Mouse (Mus musculus): ENCODE measurements at regions not wholly inside any gene's neighbourhood (a gene's known extent, or its start where the extent isn't known, plus 50 kb on each side); places are given as distances from the start of the nearest gene placed in this dataset.

GRCm38 (mm10) chr17:31776949-31777607 lies 78.5 kb downstream of the Sik1 start:
- DNase-seq (ENCODE audit: low spot score) = no peak

GRCm38 (mm10) chr17:31777751-31778150 lies 77.9 kb downstream of the Sik1 start:
- no peak for DNase-seq (ENCODE audit: low spot score)

GRCm38 (mm10) chr17:31779466-31779865 lies 76.1 kb downstream of the Sik1 start:
- DNase-seq (ENCODE audit: low spot score) = no peak

GRCm38 (mm10) chr17:31782251-31782650 lies 73.4 kb downstream of the Sik1 start:
- no peak for DNase-seq (ENCODE audit: low spot score)

- no peak for DNase-seq (ENCODE audit: low spot score)
Measured at GRCm38 (mm10) chr17:31783071-31783470, 72.5 kb downstream of the Sik1 start.

- DNase-seq (ENCODE audit: low spot score) = no peak
Measured at GRCm38 (mm10) chr17:31788316-31788715, 67.3 kb downstream of the Sik1 start.

- peak; percentile 47 for DNase-seq (ENCODE audit: low spot score)
Measured at GRCm38 (mm10) chr17:31789068-31789583, 66.5 kb downstream of the Sik1 start.

- no peak for DNase-seq (ENCODE audit: low spot score)
Measured at GRCm38 (mm10) chr17:31789906-31790279, 65.7 kb downstream of the Sik1 start.

GRCm38 (mm10) chr17:31790280-31791063 lies 65.1 kb downstream of the Sik1 start:
- DNase-seq (ENCODE audit: low spot score) = peak; percentile 54

- DNase-seq (ENCODE audit: low spot score) = no peak
Measured at GRCm38 (mm10) chr17:31791656-31792055, 63.9 kb downstream of the Sik1 start.

- no peak for DNase-seq (ENCODE audit: low spot score)
Measured at GRCm38 (mm10) chr17:31793040-31793439, 62.6 kb downstream of the Sik1 start.

- DNase-seq (ENCODE audit: low spot score) = peak; percentile 14
Measured at GRCm38 (mm10) chr17:31793521-31793920, 62.1 kb downstream of the Sik1 start.

- DNase-seq (ENCODE audit: low spot score) = no peak
Measured at GRCm38 (mm10) chr17:31793964-31794363, 61.6 kb downstream of the Sik1 start.

Data from thymus, postnatal 0 days (tissue).